Mouse (Mus musculus) myocyte (in vitro differentiated cells): ENCODE results near the gene Pi4ka.

ENCODE experiments used
- CEBPB ChIP-seq: IDR thresholded peaks from 2 replicates; pipeline ENCODE4 v1.6.1; 2011; ENCODE audit warnings: mild to moderate bottlenecking, moderate library complexity; ENCODE audit not compliant: poor library complexity, insufficient read depth, severe bottlenecking
- E2F4 ChIP-seq: IDR thresholded peaks from one replicate; pipeline ENCODE4 v1.6.1; 2011; ENCODE audit warnings: mild to moderate bottlenecking, control low read depth, moderate library complexity; ENCODE audit not compliant: insufficient read depth
- MAX ChIP-seq: IDR thresholded peaks from one replicate; pipeline ENCODE4 v1.6.1; 2011; ENCODE audit warnings: low read depth, mild to moderate bottlenecking, control low read depth
- MYOD1 ChIP-seq, 3 experiments: IDR thresholded peaks; one replicate each; pipeline ENCODE4 v1.6.1; 2011; ENCODE audit warnings: control low read depth in 2 of 3, low read depth in 2 of 3, mild to moderate bottlenecking in 2 of 3, moderate library complexity in 1 of 3; ENCODE audit not compliant: insufficient read length in 2 of 3, control insufficient read depth in 1 of 3
- MYOG ChIP-seq, 3 experiments: IDR thresholded peaks; one replicate each; pipeline ENCODE4 v1.6.1; 2011; ENCODE audit warnings: control low read depth in 2 of 3, low read depth in 2 of 3, mild to moderate bottlenecking in 2 of 3; ENCODE audit not compliant: insufficient read length in 2 of 3, control insufficient read depth in 1 of 3, insufficient read depth in 1 of 3
- POLR2A ChIP-seq: IDR thresholded peaks from one replicate; pipeline ENCODE4 v1.6.1; 2011; ENCODE audit warnings: low read depth, mild to moderate bottlenecking, control low read depth, moderate library complexity; ENCODE audit not compliant: insufficient read length
- POLR2AphosphoS2 ChIP-seq: IDR thresholded peaks from one replicate; pipeline ENCODE4 v1.6.1; 2011; ENCODE audit warnings: low read depth, control low read depth; ENCODE audit not compliant: insufficient read length
- REST ChIP-seq: IDR thresholded peaks from one replicate; pipeline ENCODE4 v1.6.1; 2011; ENCODE audit warnings: mild to moderate bottlenecking, control low read depth, moderate library complexity; ENCODE audit not compliant: insufficient read depth, insufficient read length
- SRF ChIP-seq: IDR thresholded peaks from one replicate; pipeline ENCODE4 v1.6.1; 2011; ENCODE audit warnings: low read depth; ENCODE audit not compliant: control insufficient read depth, insufficient read length
- TCF12 ChIP-seq: IDR thresholded peaks from one replicate; pipeline ENCODE4 v1.6.1; 2011; ENCODE audit warnings: mild to moderate bottlenecking, control low read depth; ENCODE audit not compliant: poor library complexity, insufficient read depth, severe bottlenecking
- TCF3 ChIP-seq: IDR thresholded peaks from one replicate; pipeline ENCODE4 v1.6.1; 2011; ENCODE audit warnings: low read depth, control low read depth; ENCODE audit not compliant: insufficient read length
- USF1 ChIP-seq: IDR thresholded peaks from one replicate; pipeline ENCODE4 v1.6.1; 2011; ENCODE audit warnings: low read depth, mild to moderate bottlenecking, control low read depth, moderate library complexity

DNA sequence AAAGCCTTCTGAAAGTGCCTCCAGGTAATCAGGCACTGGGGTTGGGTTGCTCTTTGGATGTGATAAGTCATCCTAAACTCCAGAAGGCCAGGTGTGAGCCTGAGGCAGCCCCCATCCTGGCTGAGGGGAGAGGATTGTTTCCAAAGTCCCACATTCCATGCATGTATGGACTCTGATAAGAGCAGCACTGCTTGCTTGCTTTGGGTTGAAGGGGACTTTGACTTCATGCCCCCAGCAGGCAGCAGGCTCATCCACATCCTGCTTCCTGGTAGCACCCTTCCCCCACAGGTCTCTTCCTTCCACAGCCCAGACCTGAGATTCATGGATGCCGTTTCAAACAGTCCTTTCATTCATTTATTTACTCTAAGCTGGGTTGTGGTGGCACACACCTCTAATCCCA, 162.4 kb downstream of the Pi4ka start:
- TF ChIP-seq E2F4, result no peak
- no peak for TF ChIP-seq POLR2A
- no peak for TF ChIP-seq TCF12
- TF ChIP-seq SRF, result no peak
- no peak for TF ChIP-seq POLR2AphosphoS2
- TF ChIP-seq USF1, result no peak
- no peak for TF ChIP-seq MYOD1 (IDR thresholded peaks at IDR 0.05; ENCODE audit: control insufficient read depth in 1 of 3, insufficient read length in 2 of 3, low read depth in 2 of 3)
- no peak for TF ChIP-seq CEBPB
- no peak for TF ChIP-seq MAX
- no peak for TF ChIP-seq TCF3
- no peak for TF ChIP-seq REST
- TF ChIP-seq MYOG (IDR thresholded peaks at IDR 0.05; ENCODE audit: control insufficient read depth in 1 of 3, insufficient read depth in 1 of 3, insufficient read length in 2 of 3, low read depth in 2 of 3), result no peak
